Mouse (Mus musculus): ENCODE data around the gene Actn1. TPM values are rescaled to one million over a fixed set of nuclear protein-coding genes. Genes with fewer than 3 reads are reported as not detected.
A peak's percentile ranks its signal among the peaks of the same experiment; 100 is the strongest.
"Not testable (repeated sequence)": the region's sequence is repeated elsewhere in the genome, so short reads cannot be mapped to it uniquely, and the experiment has no call there.

Gene Actn1
- 7.3 and 8.6 TPM in 2 replicates for polyA plus RNA-seq (2015; fragmentation: Nextera tagmentation; extraction: Ambion mirVana)

DNA sequence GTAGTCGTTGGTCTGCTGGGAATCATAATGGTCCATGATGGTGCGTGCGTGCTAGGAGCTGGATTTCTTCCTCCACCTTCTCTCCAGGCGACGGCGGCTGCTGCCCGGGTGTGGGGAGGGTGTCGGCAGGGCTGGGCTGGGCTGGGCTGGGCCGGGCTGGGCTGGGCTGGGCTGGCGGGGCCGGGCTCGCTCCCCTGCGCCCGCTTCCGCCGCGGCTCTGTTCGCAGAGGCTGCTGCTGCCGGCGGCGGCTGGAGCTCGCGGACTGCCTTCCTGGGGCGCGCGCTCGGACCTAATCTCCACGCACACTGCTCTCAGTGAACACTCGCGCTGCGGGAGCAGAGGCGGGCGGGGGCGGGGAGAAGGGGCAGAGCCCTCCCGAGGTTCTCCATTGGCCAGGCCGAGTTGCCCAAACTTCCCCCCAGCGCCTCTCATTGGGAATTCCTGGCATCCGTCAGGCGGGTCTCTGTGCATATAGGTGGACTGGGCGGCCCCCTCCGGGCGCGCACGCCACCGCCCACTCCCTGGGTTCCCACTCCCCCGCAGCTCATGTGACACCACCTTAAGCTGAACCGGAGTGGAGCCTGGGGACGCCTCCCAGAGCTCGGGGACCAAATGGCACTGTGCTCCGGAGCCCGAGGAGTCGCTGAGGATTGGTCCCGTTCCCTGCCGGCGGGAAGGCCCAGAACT, at the start of gene Actn1:
Gene Actn1, minus strand, starts transcription at position 316 of the 688 bp plus-strand sequence.
- H3K9ac ChIP-seq, result peak within 1 kb of the TSS; percentile 71
- peak within 1 kb of the TSS; percentile 65 for H3K4me3 ChIP-seq (replicated peaks)
- no peaks in the 10 kb centered on the region for H3K36me3 ChIP-seq
- H3K27ac ChIP-seq, result peak within 1 kb of the TSS; percentile 83
- no peaks in the 10 kb centered on the region for H3K9me3 ChIP-seq (replicated peaks)
- ATAC-seq (ENCODE audit: low read depth) (peak; percentile 83), DNase-seq (peak; percentile 50)
- H3K27me3 ChIP-seq, result peaks cover 59% of the 10 kb centered on the region
- H3K4me1 ChIP-seq (replicated peaks), result peaks cover 14% of the 10 kb centered on the region
- peak within 1 kb of the TSS; percentile 67 for H3K4me2 ChIP-seq
- WGBS (ENCODE audit: insufficient replicate concordance), result under 1% methylated on average over 55 of the region's 55 CpGs

DNA sequence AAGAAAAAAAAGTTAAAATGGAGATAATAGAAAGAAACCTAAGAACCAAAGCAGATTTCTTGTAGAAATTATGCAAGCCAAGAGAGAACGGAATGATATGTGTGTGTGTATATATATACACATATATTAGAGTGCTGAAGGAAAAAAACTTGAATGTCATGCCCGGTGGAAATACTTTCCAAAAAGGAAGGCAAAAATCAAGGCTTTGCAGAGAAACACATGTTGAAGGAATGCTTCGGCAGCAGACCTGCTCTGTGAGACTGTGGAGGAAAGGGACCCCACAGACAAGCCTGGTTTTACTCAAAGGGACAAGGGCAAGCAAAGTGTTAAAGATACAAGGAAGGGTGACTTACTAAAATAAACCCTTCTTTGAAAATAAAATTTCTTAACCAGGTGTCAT, 47.4 kb upstream of the Actn1 start:
- no peaks in the 10 kb centered on the region for H3K4me1 ChIP-seq (replicated peaks)
- H3K27ac ChIP-seq, result no peak overlapping the region
- ATAC-seq (ENCODE audit: low read depth) (no peak), DNase-seq (no peak)
- 65% methylated on average over 3 of the region's 3 CpGs for WGBS (ENCODE audit: insufficient replicate concordance)
- H3K9ac ChIP-seq, result no peak overlapping the region
- H3K36me3 ChIP-seq, result no peaks in the 10 kb centered on the region
- no peaks in the 10 kb centered on the region for H3K9me3 ChIP-seq (replicated peaks)
- no peak overlapping the region for H3K4me2 ChIP-seq
- no peak overlapping the region for H3K4me3 ChIP-seq (replicated peaks)
- H3K27me3 ChIP-seq, result no peaks in the 10 kb centered on the region

DNA sequence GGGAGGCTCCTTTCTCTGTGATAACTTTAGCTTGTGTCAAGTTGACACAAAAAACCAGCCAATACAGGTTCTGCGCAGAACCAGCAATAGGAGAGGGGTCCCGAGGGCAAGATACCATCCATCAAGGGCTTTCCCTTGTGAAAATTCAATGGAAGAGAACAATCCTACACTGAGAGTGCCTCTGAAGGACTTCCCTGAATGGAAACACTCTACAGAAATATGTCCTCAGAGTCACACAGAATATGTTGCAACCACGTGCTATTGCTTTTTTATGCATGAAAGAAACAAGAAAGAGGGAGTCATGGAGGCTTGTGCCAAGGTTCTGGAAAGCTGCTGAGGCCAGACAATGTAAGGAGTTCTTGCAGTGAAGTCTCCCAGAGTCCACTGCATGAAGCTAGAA, 44.3 kb upstream of the Actn1 start:
- Histone ChIP-seq H3K4me2 (no peak overlapping the region), H3K27me3 (no peaks in the 10 kb centered on the region), H3K36me3 (no peaks in the 10 kb centered on the region), H3K4me3 (replicated peaks) (no peak overlapping the region), H3K9me3 (replicated peaks) (no peaks in the 10 kb centered on the region), H3K9ac (no peak overlapping the region), H3K27ac (no peak overlapping the region), H3K4me1 (replicated peaks) (no peaks in the 10 kb centered on the region)
- ATAC-seq (ENCODE audit: low read depth) (no peak), DNase-seq (no peak)
- WGBS (ENCODE audit: insufficient replicate concordance), result 78% methylated on average over 3 of the region's 3 CpGs

DNA sequence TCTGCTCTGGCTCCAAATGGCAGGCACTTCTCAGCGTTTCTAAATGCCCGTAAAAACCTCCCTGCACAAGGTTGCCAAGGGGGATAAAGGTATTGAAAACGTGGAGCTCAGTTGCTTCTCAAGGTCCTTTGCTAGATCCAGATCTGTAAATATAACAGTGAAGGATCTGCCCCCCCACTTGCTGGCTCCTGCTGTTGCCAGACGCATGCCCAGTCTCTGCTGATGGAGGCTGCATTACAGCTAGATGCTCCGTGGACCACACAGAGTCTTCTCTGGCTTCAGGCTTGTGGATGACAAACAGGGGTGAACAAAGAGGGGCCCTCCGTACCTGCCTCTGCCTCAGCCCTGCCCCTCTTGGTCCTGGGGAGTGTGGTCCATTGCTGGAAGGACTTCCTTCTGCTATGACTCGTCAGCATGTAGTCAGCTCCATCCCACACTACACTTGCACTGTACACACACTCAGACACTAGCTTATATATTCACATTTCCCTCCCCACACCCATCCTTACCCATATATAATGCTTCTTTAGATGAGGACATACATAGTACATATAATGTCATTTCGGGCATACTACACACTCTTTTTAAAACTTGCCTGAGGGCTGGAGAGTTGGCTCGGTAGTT, 40.8 kb upstream of the Actn1 start:
- no peak for ATAC-seq (ENCODE audit: low read depth)
- DNase-seq, result no peak
- Histone ChIP-seq H3K27ac (no peak overlapping the region), H3K9ac (no peak overlapping the region), H3K36me3 (no peaks in the 10 kb centered on the region), H3K9me3 (replicated peaks) (no peaks in the 10 kb centered on the region), H3K4me1 (replicated peaks) (no peaks in the 10 kb centered on the region), H3K4me2 (no peak overlapping the region), H3K27me3 (no peaks in the 10 kb centered on the region), H3K4me3 (replicated peaks) (no peak overlapping the region)
- WGBS (ENCODE audit: insufficient replicate concordance), result 64% methylated on average over 9 of the region's 9 CpGs

DNA sequence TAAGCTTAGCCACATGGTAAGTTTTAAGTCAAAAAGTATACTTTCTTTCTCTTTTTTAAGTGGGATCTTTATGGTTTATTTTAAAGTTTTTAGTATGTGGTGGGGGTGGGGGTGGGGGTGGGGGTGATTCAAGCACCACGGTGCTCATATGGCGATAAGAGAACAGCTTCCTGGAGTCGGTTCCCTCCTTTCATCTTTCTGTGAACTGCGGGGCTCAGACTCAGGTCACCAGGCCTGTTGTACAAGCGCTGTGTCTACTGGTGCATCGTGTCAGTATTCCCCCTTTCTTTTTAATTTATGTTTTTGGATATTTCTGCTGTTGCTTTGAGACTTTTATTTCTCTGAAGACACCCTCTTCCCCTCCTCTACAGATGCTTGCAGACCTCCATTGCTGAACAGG, 38.5 kb upstream of the Actn1 start:
- no peak for ATAC-seq (ENCODE audit: low read depth)
- no peaks in the 10 kb centered on the region for H3K9me3 ChIP-seq (replicated peaks)
- no peak overlapping the region for H3K27ac ChIP-seq
- H3K27me3 ChIP-seq, result no peaks in the 10 kb centered on the region
- no peak for DNase-seq
- H3K4me2 ChIP-seq, result no peak overlapping the region
- 58% methylated on average over 6 of the region's 6 CpGs for WGBS (ENCODE audit: insufficient replicate concordance)
- no peaks in the 10 kb centered on the region for H3K4me1 ChIP-seq (replicated peaks)
- H3K4me3 ChIP-seq (replicated peaks), result no peak overlapping the region
- H3K36me3 ChIP-seq, result no peaks in the 10 kb centered on the region
- no peak overlapping the region for H3K9ac ChIP-seq

DNA sequence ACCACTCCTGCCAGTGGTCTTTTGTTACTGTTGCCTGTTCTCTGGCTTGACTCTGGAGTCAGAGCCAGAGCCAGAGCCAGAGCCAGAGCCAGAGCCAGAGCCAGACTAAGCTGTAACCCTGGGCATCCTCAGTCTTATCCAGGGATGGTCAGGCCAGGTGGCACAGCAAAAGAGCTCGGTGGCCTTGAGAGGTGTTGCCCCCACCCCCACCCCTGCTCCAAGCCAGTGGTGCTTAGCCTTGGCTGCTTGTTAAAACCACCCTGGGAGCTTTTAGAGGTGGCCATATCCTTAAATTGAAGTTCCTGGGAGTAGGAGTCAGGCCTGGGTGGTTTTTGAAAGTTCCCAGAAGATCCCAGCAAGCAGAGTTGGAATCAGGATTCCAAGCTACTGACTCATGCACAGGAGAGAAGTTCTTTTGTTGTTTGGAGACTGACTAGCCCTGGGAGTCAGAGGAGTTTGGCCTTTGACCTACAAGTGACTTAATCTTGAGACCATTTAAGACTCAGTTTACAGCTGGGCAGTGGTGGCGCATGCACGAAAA, 31.8 kb upstream of the Actn1 start:
- DNase-seq (no peak), ATAC-seq (ENCODE audit: low read depth) (no peak)
- Histone ChIP-seq H3K9ac (no peak overlapping the region), H3K4me3 (replicated peaks) (no peak overlapping the region), H3K27me3 (no peaks in the 10 kb centered on the region), H3K4me2 (no peak overlapping the region), H3K27ac (no peak overlapping the region), H3K9me3 (replicated peaks) (no peaks in the 10 kb centered on the region), H3K4me1 (replicated peaks) (peaks cover 3% of the 10 kb centered on the region; the same call in 1 of the 2 replicates), H3K36me3 (no peaks in the 10 kb centered on the region)
- WGBS (ENCODE audit: insufficient replicate concordance), result 59% methylated on average over 3 of the region's 3 CpGs

DNA sequence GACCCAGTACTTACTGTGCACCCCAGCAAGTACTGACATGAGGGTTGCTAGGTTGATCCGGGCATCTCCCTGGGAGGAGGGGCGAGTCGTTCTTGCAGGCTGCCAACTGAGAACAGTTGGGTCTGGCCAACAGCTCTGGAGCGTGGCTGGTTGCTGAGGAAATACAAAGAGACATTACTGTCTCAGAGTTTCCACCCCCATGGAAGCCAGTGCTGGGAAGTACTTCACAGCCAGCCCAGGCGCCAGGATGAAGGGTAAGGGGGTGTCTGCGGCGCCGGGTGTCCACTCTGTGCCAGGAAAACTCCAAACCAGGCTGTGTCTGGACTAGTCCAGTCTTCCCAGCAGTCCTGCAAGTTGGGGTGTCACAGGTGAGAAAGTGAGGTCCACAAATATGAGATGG, 30.8 kb upstream of the Actn1 start:
- H3K9ac ChIP-seq, result no peak overlapping the region
- no peak overlapping the region for H3K27ac ChIP-seq
- H3K9me3 ChIP-seq (replicated peaks), result no peaks in the 10 kb centered on the region
- no peaks in the 10 kb centered on the region for H3K27me3 ChIP-seq
- ATAC-seq (ENCODE audit: low read depth), result no peak
- H3K4me1 ChIP-seq (replicated peaks), result peaks cover 3% of the 10 kb centered on the region; the same call in 1 of the 2 replicates
- H3K4me2 ChIP-seq, result no peak overlapping the region
- DNase-seq, result no peak
- no peak overlapping the region for H3K4me3 ChIP-seq (replicated peaks)
- H3K36me3 ChIP-seq, result no peaks in the 10 kb centered on the region
- WGBS (ENCODE audit: insufficient replicate concordance), result 65% methylated on average over 8 of the region's 8 CpGs

DNA sequence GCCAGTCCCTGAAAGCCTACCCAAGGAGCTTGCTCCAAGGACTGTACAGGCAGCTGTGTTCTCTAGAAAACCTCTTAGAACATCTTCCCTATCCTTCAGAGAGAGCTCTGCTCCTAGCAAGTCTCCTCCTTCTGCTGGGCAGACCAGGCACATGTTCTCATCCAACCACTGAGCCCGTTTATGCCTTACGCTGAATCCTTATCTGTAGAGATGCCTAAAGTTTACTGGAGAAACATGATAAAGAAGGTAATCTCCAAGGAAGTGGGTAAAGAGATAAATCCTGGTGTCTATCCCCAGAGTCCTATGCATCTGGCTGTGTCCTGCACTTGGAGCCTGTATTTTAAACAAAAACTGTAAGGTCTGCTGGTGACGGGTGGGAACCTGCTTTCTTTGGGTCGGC, 30.3 kb upstream of the Actn1 start:
- H3K9ac ChIP-seq, result no peak overlapping the region
- H3K36me3 ChIP-seq, result no peaks in the 10 kb centered on the region
- DNase-seq (no peak), ATAC-seq (ENCODE audit: low read depth) (no peak)
- no peak overlapping the region for H3K4me3 ChIP-seq (replicated peaks)
- WGBS (ENCODE audit: insufficient replicate concordance), result 42% methylated on average over 4 of the region's 4 CpGs
- no peaks in the 10 kb centered on the region for H3K27me3 ChIP-seq
- peaks cover 3% of the 10 kb centered on the region; the same call in 1 of the 2 replicates for H3K4me1 ChIP-seq (replicated peaks)
- no peaks in the 10 kb centered on the region for H3K9me3 ChIP-seq (replicated peaks)
- no peak overlapping the region for H3K27ac ChIP-seq
- no peak overlapping the region for H3K4me2 ChIP-seq

DNA sequence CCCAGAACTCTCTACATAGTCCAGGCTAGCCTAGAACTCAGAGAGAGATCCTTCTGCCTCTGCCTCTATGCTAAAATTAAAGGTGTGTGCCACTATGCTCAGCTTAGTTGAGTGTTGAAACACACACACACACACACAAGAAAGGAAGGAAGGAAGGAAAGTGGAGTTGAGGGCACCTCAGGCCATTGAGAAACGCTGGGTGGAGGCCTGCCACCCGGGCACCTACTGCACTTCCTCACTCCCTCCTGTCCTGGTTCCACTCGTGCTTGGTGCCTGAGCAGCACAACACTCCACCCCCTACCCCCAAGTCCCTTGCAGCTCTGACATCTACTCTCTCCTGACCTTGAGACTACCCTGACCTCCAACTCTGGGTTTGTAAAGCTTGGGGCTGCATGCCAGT, 29.6 kb upstream of the Actn1 start:
- Histone ChIP-seq H3K4me2 (no peak overlapping the region), H3K27me3 (no peaks in the 10 kb centered on the region), H3K4me1 (replicated peaks) (peaks cover 3% of the 10 kb centered on the region; the same call in 1 of the 2 replicates), H3K4me3 (replicated peaks) (no peak overlapping the region), H3K36me3 (no peaks in the 10 kb centered on the region), H3K9ac (no peak overlapping the region), H3K9me3 (replicated peaks) (no peaks in the 10 kb centered on the region), H3K27ac (no peak overlapping the region)
- whole genome bisulfite sequencing (ENCODE audit: insufficient replicate concordance), result 41% methylated on average over 3 of the region's 3 CpGs
- DNase-seq (no peak), ATAC-seq (ENCODE audit: low read depth) (no peak)

DNA sequence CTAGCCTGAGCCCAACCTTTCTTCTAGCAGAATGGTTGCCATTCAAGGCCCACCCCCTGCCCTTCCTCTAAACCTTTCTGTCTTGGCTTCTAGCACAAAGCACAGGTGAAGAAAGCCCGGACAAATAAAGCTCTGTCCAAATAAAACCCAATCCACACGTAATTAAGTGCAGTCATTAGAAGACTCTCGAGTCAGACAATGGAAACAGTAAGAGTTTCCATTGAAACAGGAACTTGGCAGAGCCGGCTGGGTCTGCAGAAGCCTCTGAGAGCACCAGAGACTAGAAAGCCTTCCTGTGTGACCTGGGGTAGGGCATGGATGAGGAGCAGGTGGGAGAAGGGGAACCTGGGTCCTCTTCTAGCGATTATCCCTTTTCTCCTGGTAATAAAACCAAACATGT, 25.7 kb upstream of the Actn1 start:
- WGBS (ENCODE audit: insufficient replicate concordance), result 33% methylated on average over 5 of the region's 5 CpGs
- H3K27ac ChIP-seq, result no peak overlapping the region
- H3K9ac ChIP-seq, result no peak overlapping the region
- no peak for DNase-seq
- no peaks in the 10 kb centered on the region for H3K27me3 ChIP-seq
- H3K4me3 ChIP-seq (replicated peaks), result no peak overlapping the region
- no peak for ATAC-seq (ENCODE audit: low read depth)
- H3K36me3 ChIP-seq, result no peaks in the 10 kb centered on the region
- H3K4me1 ChIP-seq (replicated peaks), result peaks cover 6% of the 10 kb centered on the region; the same call in 1 of the 2 replicates
- no peak overlapping the region for H3K4me2 ChIP-seq
- H3K9me3 ChIP-seq (replicated peaks), result no peaks in the 10 kb centered on the region

DNA sequence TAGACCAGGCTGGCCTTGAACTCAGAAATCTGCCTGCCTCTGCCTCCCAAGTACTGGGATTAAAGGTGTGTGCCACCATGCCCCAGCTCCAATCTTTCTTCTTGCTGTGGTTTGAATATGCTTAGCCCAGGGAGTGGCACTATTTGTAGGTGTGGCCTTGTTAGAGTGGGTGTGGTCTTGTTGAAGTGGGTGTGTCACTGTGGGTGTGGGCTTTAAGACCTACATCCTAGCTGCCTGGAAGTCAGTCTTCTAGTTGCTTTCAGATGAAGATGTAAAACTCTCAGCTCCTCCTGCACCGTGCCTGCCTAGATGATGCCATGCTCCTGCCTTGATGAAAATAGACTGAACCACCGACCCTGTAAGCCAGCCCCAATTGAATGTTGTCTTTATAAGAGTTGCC, 24.1 kb upstream of the Actn1 start:
- H3K4me1 ChIP-seq (replicated peaks); H3K36me3 ChIP-seq; H3K9ac ChIP-seq; DNase-seq; H3K27ac ChIP-seq; H3K4me2 ChIP-seq; H3K27me3 ChIP-seq; H3K9me3 ChIP-seq (replicated peaks); ATAC-seq (ENCODE audit: low read depth); H3K4me3 ChIP-seq (replicated peaks): not testable (repeated sequence)
- WGBS (ENCODE audit: insufficient replicate concordance), result 61% methylated on average over 2 of the region's 2 CpGs

DNA sequence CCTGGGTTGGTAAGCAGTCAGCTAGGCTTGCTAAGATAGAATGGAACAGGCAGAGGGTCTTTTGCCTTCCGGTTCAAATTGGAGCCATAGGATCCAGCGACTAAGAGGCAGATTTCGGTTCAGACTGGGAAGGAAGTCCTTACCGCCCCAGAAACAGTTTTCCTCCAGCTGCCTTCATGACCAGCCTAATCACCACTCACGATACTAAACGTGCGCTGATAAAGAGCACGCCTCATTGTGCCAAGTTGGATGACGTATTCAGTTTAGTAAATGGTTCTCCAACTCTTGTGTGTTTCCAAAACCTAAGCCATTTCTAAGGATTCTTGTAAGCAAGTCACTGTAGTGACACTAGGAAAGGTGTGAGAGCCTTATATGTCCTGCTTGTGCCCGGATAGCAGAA, 18.7 kb upstream of the Actn1 start:
- H3K36me3 ChIP-seq, result no peaks in the 10 kb centered on the region
- no peaks in the 10 kb centered on the region for H3K9me3 ChIP-seq (replicated peaks)
- H3K4me1 ChIP-seq (replicated peaks), result no peaks in the 10 kb centered on the region
- H3K27ac ChIP-seq, result no peak overlapping the region
- no peak overlapping the region for H3K9ac ChIP-seq
- H3K27me3 ChIP-seq, result 0 out of 2 replicates have a peak, but pooled peaks cover 6% of the 10 kb centered on the region
- DNase-seq, result no peak
- no peak for ATAC-seq (ENCODE audit: low read depth)
- WGBS (ENCODE audit: insufficient replicate concordance), result 62% methylated on average over 10 of the region's 10 CpGs
- H3K4me2 ChIP-seq, result no peak overlapping the region
- no peak overlapping the region for H3K4me3 ChIP-seq (replicated peaks)

Measured in liver, embryonic 13.5 days (tissue).